Mouse (Mus musculus) heart, embryonic 13.5 days (tissue): ENCODE results near the gene Hoxd12. TPM values are rescaled to one million over a fixed set of nuclear protein-coding genes. Genes with fewer than 3 reads are reported as not detected.

ENCODE experiments used
- ATAC-seq: fragments of 200-750 bp; cut with Nextera tagmentation; 2 replicates; pipeline ENCODE4 v1.8.0; 2017; ENCODE audit warnings: moderate TSS enrichment; ENCODE audit not compliant: insufficient number of reproducible peaks, low FRiP score, low TSS enrichment; ENCODE audit errors: extremely low read depth
- H3K27ac ChIP-seq: fragments of 300-500 bp; sonication (generic); replicated peaks from 2 replicates; pipeline ENCODE4 v1.5.1; 2015; ENCODE audit warnings: moderate library complexity, mild to moderate bottlenecking, inconsistent platforms
- H3K27me3 ChIP-seq: fragments of 300-500 bp; sonication (generic); replicated peaks from 2 replicates; pipeline ENCODE4 v1.6.1; 2015; ENCODE audit warnings: mild to moderate bottlenecking, inconsistent platforms
- H3K36me3 ChIP-seq: fragments of 300-500 bp; sonication (generic); 2 replicates; pipeline ENCODE4 v1.6.1; 2015; ENCODE audit warnings: mild to moderate bottlenecking, inconsistent platforms
- H3K4me1 ChIP-seq: fragments of 300-500 bp; sonication (generic); 2 replicates; pipeline ENCODE4 v1.6.1; 2015; ENCODE audit warnings: inconsistent platforms
- H3K4me2 ChIP-seq: fragments of 300-500 bp; sonication (generic); 2 replicates; pipeline ENCODE4 v1.6.1; 2015; ENCODE audit warnings: inconsistent platforms, mild to moderate bottlenecking, moderate library complexity
- H3K4me3 ChIP-seq: fragments of 300-500 bp; sonication (generic); 2 replicates; pipeline ENCODE4 v1.5.1; 2015; ENCODE audit warnings: moderate library complexity, mild to moderate bottlenecking, inconsistent platforms
- H3K9ac ChIP-seq: fragments of 300-500 bp; sonication (generic); 2 replicates; pipeline ENCODE4 v1.6.1; 2015; ENCODE audit warnings: inconsistent platforms, mild to moderate bottlenecking, moderate library complexity
- H3K9me3 ChIP-seq: fragments of 300-500 bp; sonication (generic); 2 replicates; pipeline ENCODE4 v1.6.1; 2016; ENCODE audit warnings: inconsistent platforms
- WGBS: fragments of 180-500 bp; shearing (Covaris S2); methylation state at CpG from one replicate; pipeline ENCODE4 v1.1.7; 2015; ENCODE audit warnings: mixed read lengths; 5-methylcytosine and 5-hydroxymethylcytosine counted together
- polyA plus RNA-seq: library from polyadenylated mRNA; unstranded; fragments of >200 nt; fragmentation: Nextera tagmentation; extraction: Ambion mirVana; gene quantifications from 2 replicates; pipeline ENCODE4 v1.2.1, GENCODE M21; 2015

The Hoxd12 gene
- polyA plus RNA-seq, 1 experiment from 2014 or later, result not detected

DNA sequence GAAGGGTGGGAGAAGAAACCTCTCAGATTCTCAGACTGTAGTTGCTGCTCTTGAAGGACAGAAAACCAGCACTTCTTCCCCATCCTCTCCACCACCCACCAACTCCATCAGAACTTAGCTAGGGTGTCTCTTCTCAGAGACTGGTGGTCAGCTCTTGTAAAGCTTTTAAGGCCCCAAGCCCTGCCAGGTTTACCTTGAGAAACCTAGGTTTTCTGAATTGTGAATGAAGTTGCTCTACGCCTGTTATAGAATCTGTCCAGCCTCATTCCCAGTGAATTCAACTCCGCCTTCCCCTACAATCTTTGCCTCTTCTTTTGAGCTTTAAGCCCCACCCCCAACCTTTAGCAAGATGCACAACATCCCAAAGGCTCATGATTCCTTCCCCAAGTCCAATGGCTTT, 2.3 kb downstream of the Hoxd12 start:
- ATAC-seq, result no peak
- Histone ChIP-seq H3K27ac (no peak overlapping the region), H3K36me3 (no peaks in the 10 kb centered on the region), H3K27me3 (peaks cover 100% of the 10 kb centered on the region), H3K4me3 (no peak overlapping the region), H3K4me1 (peaks cover 18% of the 10 kb centered on the region), H3K9me3 (no peaks in the 10 kb centered on the region), H3K4me2 (no peak overlapping the region), H3K9ac (no peak overlapping the region)
- WGBS, result 16% methylated on average over 2 of the region's 2 CpGs

GRCm38 (mm10) chr2:74678891-74679595, 4.2 kb downstream of the Hoxd12 start, which contains the start of gene Hoxd11:
Gene Hoxd11, plus strand, starts transcription at chr2:74679557.
- Histone ChIP-seq H3K4me2 (peak within 1 kb of the TSS; percentile 17; the same call in 1 of the 2 replicates), H3K27ac (no peak within 1 kb of the TSS), H3K4me3 (peak within 1 kb of the TSS; percentile 10; the same call in 1 of the 2 replicates), H3K9ac (no peak within 1 kb of the TSS), H3K27me3 (peaks cover 100% of the 10 kb centered on the region), H3K9me3 (no peaks in the 10 kb centered on the region), H3K36me3 (no peaks in the 10 kb centered on the region), H3K4me1 (peaks cover 22% of the 10 kb centered on the region)
- 2% methylated on average over 15 of the region's 15 CpGs for WGBS
- ATAC-seq, result no peak

DNA sequence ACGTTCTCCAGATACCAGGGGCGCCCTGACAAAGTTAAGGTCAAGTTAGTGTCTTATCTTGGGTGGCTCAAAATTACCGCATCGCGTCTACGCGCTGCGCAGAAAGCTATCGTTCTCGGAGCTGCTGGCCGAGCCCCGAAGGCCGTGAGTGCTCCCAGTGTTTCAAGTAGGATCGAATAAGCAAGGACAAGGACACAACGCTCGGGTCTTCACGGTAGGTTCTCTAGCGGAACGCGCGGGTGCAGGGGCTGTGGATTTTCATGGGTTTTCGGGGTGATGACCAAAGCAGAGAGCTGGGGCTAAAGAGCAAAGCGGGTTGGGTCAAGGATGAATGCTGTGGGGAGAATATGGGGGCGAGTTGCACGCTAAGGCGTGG, 4.8 kb downstream of the Hoxd12 start:
- peaks cover 100% of the 10 kb centered on the region for H3K27me3 ChIP-seq
- no peak overlapping the region for H3K27ac ChIP-seq
- peak overlapping the region; percentile 17; the same call in 1 of the 2 replicates for H3K4me2 ChIP-seq
- WGBS, result under 1% methylated on average over 26 of the region's 26 CpGs
- no peak for ATAC-seq
- no peak overlapping the region for H3K9ac ChIP-seq
- no peaks in the 10 kb centered on the region for H3K9me3 ChIP-seq
- peak overlapping the region; percentile 10; the same call in 1 of the 2 replicates for H3K4me3 ChIP-seq
- peaks cover 22% of the 10 kb centered on the region for H3K4me1 ChIP-seq
- no peaks in the 10 kb centered on the region for H3K36me3 ChIP-seq

DNA sequence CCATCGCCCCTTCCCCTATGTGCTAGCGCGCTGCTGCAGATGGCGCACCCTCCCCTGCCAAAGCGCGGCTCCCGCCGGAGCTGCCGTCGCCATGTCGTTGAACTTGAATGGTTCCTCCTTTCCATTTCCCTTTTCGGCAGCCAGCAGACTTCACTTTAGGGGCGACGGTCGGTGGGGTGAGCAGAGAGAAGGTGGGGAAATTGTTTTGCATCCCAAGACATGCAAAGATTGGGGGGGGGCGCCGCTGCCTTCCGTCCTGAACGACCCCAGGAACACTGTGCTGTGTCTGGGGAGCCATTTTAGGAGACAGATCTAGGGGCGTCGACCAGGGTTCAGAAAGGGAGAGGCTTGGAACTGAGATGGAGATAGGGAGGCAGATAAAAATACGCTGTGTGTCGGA, 5.2 kb downstream of the Hoxd12 start:
- whole genome bisulfite sequencing, result 1% methylated on average over 23 of the region's 23 CpGs
- Histone ChIP-seq H3K9ac (no peak overlapping the region), H3K27ac (no peak overlapping the region), H3K4me3 (peak overlapping the region; percentile 10; the same call in 1 of the 2 replicates), H3K36me3 (no peaks in the 10 kb centered on the region), H3K4me2 (peak overlapping the region; percentile 17; the same call in 1 of the 2 replicates), H3K27me3 (peaks cover 100% of the 10 kb centered on the region), H3K9me3 (no peaks in the 10 kb centered on the region), H3K4me1 (peaks cover 22% of the 10 kb centered on the region)
- ATAC-seq, result no peak

GRCm38 (mm10) chr2:74680561-74681398, 6.0 kb downstream of the Hoxd12 start:
- no peaks in the 10 kb centered on the region for H3K9me3 ChIP-seq
- no peak overlapping the region for H3K4me2 ChIP-seq
- peaks cover 22% of the 10 kb centered on the region for H3K4me1 ChIP-seq
- peaks cover 100% of the 10 kb centered on the region for H3K27me3 ChIP-seq
- H3K4me3 ChIP-seq, result no peak overlapping the region
- no peak overlapping the region for H3K27ac ChIP-seq
- ATAC-seq, result no peak
- H3K9ac ChIP-seq, result no peak overlapping the region
- WGBS, result 2% methylated on average over 21 of the region's 21 CpGs
- no peaks in the 10 kb centered on the region for H3K36me3 ChIP-seq

DNA sequence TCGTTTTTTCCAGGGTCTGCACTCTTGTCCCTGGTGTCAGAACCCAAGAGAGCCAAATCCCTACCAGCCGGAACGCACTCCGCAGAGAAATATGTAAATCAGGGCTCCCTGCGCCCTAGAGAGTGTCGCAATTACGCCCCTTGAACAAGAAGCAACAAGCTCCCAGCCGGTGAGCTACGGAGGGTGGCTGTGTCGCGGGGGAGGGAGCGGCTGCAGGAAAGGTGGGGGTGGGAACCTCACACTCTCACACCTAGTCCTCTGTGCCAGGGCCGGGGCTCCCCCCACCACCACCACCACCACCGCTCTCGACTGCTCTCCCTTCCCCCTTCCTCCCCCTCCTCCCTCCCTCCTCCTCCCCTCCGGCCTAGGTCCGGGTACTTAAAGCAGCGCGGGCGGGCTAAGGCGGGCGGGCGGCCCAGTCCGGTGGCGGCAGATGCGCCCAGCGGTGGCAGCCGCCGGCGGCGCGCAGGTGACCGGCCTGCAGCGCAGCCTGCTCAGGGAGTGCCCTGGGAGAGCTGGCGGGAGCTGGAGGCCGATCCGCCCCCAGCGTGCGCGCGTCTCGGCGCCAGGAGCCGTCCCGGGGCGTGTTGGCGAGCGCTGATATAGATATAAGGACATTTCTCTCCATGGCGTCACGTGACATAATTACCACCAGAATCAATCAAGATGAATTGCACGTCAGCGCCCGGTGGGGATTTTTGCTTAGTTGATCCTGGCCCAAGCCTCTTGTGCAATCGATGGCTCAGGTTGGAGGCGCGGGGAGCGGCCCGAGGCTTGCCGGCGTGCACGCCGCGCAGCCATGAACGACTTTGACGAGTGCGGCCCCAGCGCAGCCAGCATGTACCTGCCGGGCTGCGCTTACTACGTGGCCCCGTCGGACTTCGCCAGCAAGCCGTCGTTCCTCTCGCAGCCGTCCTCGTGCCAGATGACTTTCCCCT, 7.0 kb downstream of the Hoxd12 start:
- peak overlapping the region; percentile 36 for H3K4me3 ChIP-seq
- H3K9me3 ChIP-seq, result no peaks in the 10 kb centered on the region
- H3K4me1 ChIP-seq, result peaks cover 22% of the 10 kb centered on the region
- peak overlapping the region; percentile 45 for H3K4me2 ChIP-seq
- H3K27ac ChIP-seq, result no peak overlapping the region
- peaks cover 99% of the 10 kb centered on the region for H3K27me3 ChIP-seq
- no peak overlapping the region for H3K9ac ChIP-seq
- no peak for ATAC-seq
- H3K36me3 ChIP-seq, result no peaks in the 10 kb centered on the region
- WGBS, result under 1% methylated on average over 67 of the region's 78 CpGs

DNA sequence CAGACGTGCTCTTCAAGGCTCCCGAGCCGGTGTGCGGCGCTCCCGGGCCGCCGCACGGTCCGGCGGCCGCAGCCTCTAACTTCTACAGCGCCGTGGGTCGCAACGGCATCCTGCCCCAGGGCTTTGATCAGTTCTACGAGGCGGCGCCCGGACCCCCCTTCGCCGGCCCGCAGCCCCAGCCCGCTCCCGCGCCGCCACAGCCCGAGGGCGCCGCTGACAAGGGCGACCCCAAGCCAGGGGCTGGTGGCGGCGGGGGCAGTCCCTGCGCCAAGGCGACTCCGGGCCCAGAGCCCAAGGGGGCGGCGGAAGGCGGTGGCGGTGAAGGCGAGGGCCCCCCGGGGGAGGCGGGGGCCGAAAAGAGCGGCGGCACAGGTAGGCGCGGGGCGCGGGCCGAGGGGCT, 8.0 kb downstream of the Hoxd12 start:
- H3K27ac ChIP-seq, result no peak overlapping the region
- ATAC-seq, result no peak
- H3K27me3 ChIP-seq, result peaks cover 99% of the 10 kb centered on the region
- H3K36me3 ChIP-seq, result no peaks in the 10 kb centered on the region
- peaks cover 22% of the 10 kb centered on the region for H3K4me1 ChIP-seq
- H3K4me3 ChIP-seq, result peak overlapping the region; percentile 36
- no peak overlapping the region for H3K9ac ChIP-seq
- WGBS, result 2% methylated on average over 42 of the region's 51 CpGs
- peak overlapping the region; percentile 45 for H3K4me2 ChIP-seq
- H3K9me3 ChIP-seq, result no peaks in the 10 kb centered on the region

GRCm38 (mm10) chr2:74683471-74683951, 8.7 kb downstream of the Hoxd12 start:
- under 1% methylated on average over 18 of the region's 18 CpGs for WGBS
- Histone ChIP-seq H3K27ac (no peak overlapping the region), H3K4me2 (no peak overlapping the region), H3K27me3 (peaks cover 99% of the 10 kb centered on the region), H3K4me3 (no peak overlapping the region), H3K9me3 (no peaks in the 10 kb centered on the region), H3K4me1 (peaks cover 22% of the 10 kb centered on the region), H3K36me3 (no peaks in the 10 kb centered on the region), H3K9ac (no peak overlapping the region)
- ATAC-seq, result no peak

DNA sequence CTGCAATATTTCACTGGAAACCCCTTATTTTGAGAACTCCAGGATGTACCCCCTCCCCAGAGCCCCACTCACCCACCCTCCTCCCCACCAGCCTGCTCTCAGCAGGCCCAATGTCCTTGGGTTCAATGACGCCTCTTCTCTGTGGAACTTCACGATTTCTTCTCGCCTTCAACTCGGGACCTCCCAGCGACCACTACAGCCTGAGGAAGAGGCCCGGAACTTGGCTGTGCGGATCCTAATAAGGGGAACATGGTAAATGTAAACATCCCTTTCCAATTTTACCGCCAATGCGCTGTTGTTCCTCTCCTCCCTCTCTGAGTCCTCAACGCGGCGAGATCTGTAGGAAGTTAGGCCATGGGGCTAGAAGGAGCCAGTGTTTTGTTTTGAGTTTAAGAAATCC, 9.3 kb downstream of the Hoxd12 start:
- no peaks in the 10 kb centered on the region for H3K36me3 ChIP-seq
- H3K4me2 ChIP-seq, result no peak overlapping the region
- H3K27me3 ChIP-seq, result peaks cover 99% of the 10 kb centered on the region
- no peak overlapping the region for H3K4me3 ChIP-seq
- no peak overlapping the region for H3K9ac ChIP-seq
- no peaks in the 10 kb centered on the region for H3K9me3 ChIP-seq
- under 1% methylated on average over 12 of the region's 12 CpGs for WGBS
- no peak overlapping the region for H3K27ac ChIP-seq
- H3K4me1 ChIP-seq, result peaks cover 22% of the 10 kb centered on the region
- no peak for ATAC-seq

DNA sequence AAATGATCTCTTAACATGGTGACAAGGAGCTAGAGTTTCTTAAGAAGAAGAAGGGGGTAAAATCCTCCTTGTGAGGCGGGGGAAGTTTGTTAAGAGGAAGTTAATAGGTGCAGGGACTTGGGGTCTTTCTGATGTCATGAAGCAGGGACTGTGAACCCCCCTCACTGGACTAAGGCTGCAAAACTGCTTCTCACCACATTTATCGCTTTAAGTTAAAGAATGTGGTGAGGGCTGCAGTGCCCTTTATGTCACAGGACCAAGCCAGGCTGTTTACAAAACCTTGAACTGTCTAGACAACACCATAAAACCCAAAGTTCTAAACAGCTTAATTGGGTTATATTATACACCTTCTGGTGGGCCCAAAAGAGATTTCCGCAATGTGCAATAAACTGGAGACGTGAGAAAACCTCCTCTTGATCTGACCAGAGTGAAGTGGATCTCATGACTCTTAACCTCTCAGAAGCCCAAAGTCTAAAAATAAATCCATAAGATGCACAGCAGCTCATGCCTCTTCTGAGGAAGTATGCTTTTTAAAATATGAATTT, 10.3 kb downstream of the Hoxd12 start:
- H3K27ac ChIP-seq, result no peak overlapping the region
- no peak overlapping the region for H3K4me3 ChIP-seq
- 11% methylated on average over 4 of the region's 4 CpGs for WGBS
- ATAC-seq, result no peak
- H3K4me1 ChIP-seq, result peaks cover 14% of the 10 kb centered on the region
- no peaks in the 10 kb centered on the region for H3K36me3 ChIP-seq
- no peak overlapping the region for H3K9ac ChIP-seq
- H3K9me3 ChIP-seq, result no peaks in the 10 kb centered on the region
- no peak overlapping the region for H3K4me2 ChIP-seq
- peaks cover 99% of the 10 kb centered on the region for H3K27me3 ChIP-seq
